32 mouse cellular contexts compared by ENCODE assay signal in genomic region chr11:11519255-11520243, GRCm38 (mm10). TPM values are rescaled to one million over a fixed set of nuclear protein-coding genes. Genes with fewer than 3 reads are reported as not detected.
DNase-seq lines count a peak whose midpoint lies in the region; ATAC-seq and TF ChIP-seq lines count a peak whose summit lies in the region.
"Had no signal": no experiment of that assay in that cellular context is flagged by ENCODE, and none has a peak within 500 bp of the region (broad histone marks: within the 10 kb centered on the region; RNA-seq: fewer than 3 reads in every experiment).

No protein-coding gene starts in this region.

- H3K9me3 ChIP-seq in liver, embryonic 11.5 days (ENCODE audit: control insufficient read depth, low read length): no peaks in the 10 kb centered on the region
- H3K9me3 ChIP-seq in liver, postnatal 0 days (ENCODE audit: low read length): no peaks in the 10 kb centered on the region
- H3K9me3 ChIP-seq in intestine, embryonic 15.5 days: no peaks in the 10 kb centered on the region
- H3K9me3 ChIP-seq in embryonic facial prominence, embryonic 10.5 days: no peaks in the 10 kb centered on the region
- H3K9me3 ChIP-seq: embryonic facial prominence, embryonic 12.5 days; limb, embryonic 13.5 days; liver, embryonic 12.5 days; neural tube, embryonic 12.5 days had no signal

- TF ChIP-seq EP300 in liver, postnatal 0 days (IDR thresholded peaks at IDR 0.05; ENCODE audit: low read depth): no peak

- H3K27ac ChIP-seq in liver, embryonic 11.5 days (ENCODE audit: low read depth, low read length): peak overlapping the region; percentile 34; the same call in 1 of the 2 replicates
- no peak overlapping the region for H3K27ac ChIP-seq in liver, postnatal 0 days (ENCODE audit: low read depth)
- no peak overlapping the region for H3K27ac ChIP-seq in intestine, embryonic 15.5 days
- no peak overlapping the region for H3K27ac ChIP-seq in embryonic facial prominence, embryonic 10.5 days (replicated peaks)
- H3K27ac ChIP-seq: embryonic facial prominence, embryonic 12.5 days; gastrocnemius, adult 2 months; heart, adult 2 months; hindbrain, embryonic 14.5 days; layer of hippocampus, adult 2 months; limb, embryonic 13.5 days; macrophage; neural tube, embryonic 12.5 days; stomach, postnatal 0 days had no signal

- no peaks in the 10 kb centered on the region for H3K36me3 ChIP-seq in liver, embryonic 11.5 days (ENCODE audit: control insufficient read depth, insufficient read depth, low read length)
- no peaks in the 10 kb centered on the region for H3K36me3 ChIP-seq in liver, postnatal 0 days (replicated peaks; ENCODE audit: insufficient read depth, low read length)
- no peaks in the 10 kb centered on the region for H3K36me3 ChIP-seq in intestine, embryonic 15.5 days
- H3K36me3 ChIP-seq in embryonic facial prominence, embryonic 10.5 days (replicated peaks): no peaks in the 10 kb centered on the region
- H3K36me3 ChIP-seq: embryonic facial prominence, embryonic 12.5 days; heart, embryonic 12.5 days; limb, embryonic 13.5 days; liver, embryonic 12.5 days; neural tube, embryonic 12.5 days had no signal

- 76% methylated on average over 10 of the region's 10 CpGs for WGBS in liver, embryonic 11.5 days
- 67% methylated on average over 10 of the region's 10 CpGs for WGBS in liver, postnatal 0 days (ENCODE audit: insufficient replicate concordance)
- WGBS in intestine, embryonic 15.5 days: 78% methylated on average over 10 of the region's 10 CpGs
- WGBS in embryonic facial prominence, embryonic 10.5 days: 86% methylated on average over 10 of the region's 10 CpGs

- no peak overlapping the region for H3K9ac ChIP-seq in liver, embryonic 11.5 days (ENCODE audit: low read depth, low read length)
- H3K9ac ChIP-seq in liver, postnatal 0 days (replicated peaks): no peak overlapping the region
- no peak overlapping the region for H3K9ac ChIP-seq in intestine, embryonic 15.5 days
- H3K9ac ChIP-seq: embryonic facial prominence, embryonic 12.5 days; heart, embryonic 12.5 days; hindbrain, embryonic 14.5 days; limb, embryonic 13.5 days; liver, embryonic 12.5 days; neural tube, embryonic 12.5 days had no signal

- H3K27me3 ChIP-seq in liver, embryonic 11.5 days (replicated peaks; ENCODE audit: control insufficient read depth, insufficient read depth, low read length): no peaks in the 10 kb centered on the region
- no peaks in the 10 kb centered on the region for H3K27me3 ChIP-seq in liver, postnatal 0 days (ENCODE audit: insufficient read depth, low read length)
- H3K27me3 ChIP-seq in intestine, embryonic 15.5 days (replicated peaks): no peaks in the 10 kb centered on the region
- H3K27me3 ChIP-seq in embryonic facial prominence, embryonic 10.5 days (replicated peaks; ENCODE audit: low read depth, poor library complexity, severe bottlenecking): no peaks in the 10 kb centered on the region
- H3K27me3 ChIP-seq: embryonic facial prominence, embryonic 12.5 days; heart, embryonic 12.5 days; limb, embryonic 13.5 days; liver, embryonic 12.5 days; neural tube, embryonic 12.5 days had no signal

- H3K4me1 ChIP-seq in liver, embryonic 11.5 days (replicated peaks; ENCODE audit: control insufficient read depth, insufficient read depth, low read length): peaks cover 11% of the 10 kb centered on the region
- peaks cover 8% of the 10 kb centered on the region for H3K4me1 ChIP-seq in liver, postnatal 0 days (ENCODE audit: insufficient read depth)
- H3K4me1 ChIP-seq in intestine, embryonic 15.5 days (replicated peaks): no peaks in the 10 kb centered on the region
- H3K4me1 ChIP-seq in embryonic facial prominence, embryonic 10.5 days: no peaks in the 10 kb centered on the region
- H3K4me1 ChIP-seq: embryonic facial prominence, embryonic 12.5 days; heart, embryonic 12.5 days; limb, embryonic 13.5 days; neural tube, embryonic 12.5 days had no signal

- H3K4me3 ChIP-seq in liver, embryonic 11.5 days (ENCODE audit: low read depth, low read length): no peak overlapping the region
- no peak overlapping the region for H3K4me3 ChIP-seq in liver, postnatal 0 days (ENCODE audit: low read depth, low read length)
- H3K4me3 ChIP-seq in intestine, embryonic 15.5 days (replicated peaks): no peak overlapping the region
- H3K4me3 ChIP-seq in embryonic facial prominence, embryonic 10.5 days: no peak overlapping the region
- H3K4me3 ChIP-seq: embryonic facial prominence, embryonic 12.5 days; gastrocnemius, adult 2 months; heart, adult 2 months; heart, embryonic 12.5 days; layer of hippocampus, adult 2 months; limb, embryonic 13.5 days; liver, embryonic 12.5 days; neural tube, embryonic 12.5 days had no signal

- no peak for ATAC-seq in liver, embryonic 11.5 days (replicated peaks; ENCODE audit: low FRiP score)
- no peak for ATAC-seq in liver, postnatal 0 days
- ATAC-seq in activated CD4-positive, CD25-positive, alpha-beta regulatory T cell, adult 4 months: peak; percentile 35
- no peak for ATAC-seq in intestine, embryonic 15.5 days
- ATAC-seq: forebrain, embryonic 14.5 days; liver, embryonic 12.5 days; lung, postnatal 0 days had no signal

- TF ChIP-seq CTCF in liver, postnatal 0 days (IDR thresholded peaks at IDR 0.05; ENCODE audit: low read depth): no peak

- DNase-seq in liver, embryonic 11.5 days (ENCODE audit: low spot score): no peak
- DNase-seq in liver, postnatal 0 days: no peak
- peak; percentile 59 for DNase-seq in CD4-positive, CD25-positive, alpha-beta regulatory T cell, adult 2 months (ENCODE audit: low read depth, low spot score)
- DNase-seq in naive thymus-derived CD4-positive, alpha-beta T cell, adult 2 months (ENCODE audit: low read depth): peak; percentile 66
- no peak for DNase-seq in embryonic facial prominence, embryonic 10.5 days (ENCODE audit: low spot score)
- DNase-seq: adrenal gland, postnatal 14 days; cerebellum, adult 18-20 months; cerebellum, postnatal 14 days; gastrocnemius, adult 2 months; gastrocnemius, postnatal 36 days; heart, adult 2 months; heart, postnatal 4 days; kidney, adult 2 months; kidney, postnatal 36 days; lung, adult 18-20 months; midbrain, embryonic 14.5 days; right cerebral cortex, postnatal 4 days; thymus, adult 18-20 months; thymus, postnatal 4 days had no signal

- H3K4me2 ChIP-seq in liver, embryonic 11.5 days: no peak overlapping the region
- H3K4me2 ChIP-seq in liver, postnatal 0 days (ENCODE audit: low read depth, low read length): no peak overlapping the region
- H3K4me2 ChIP-seq in intestine, embryonic 15.5 days (replicated peaks): no peak overlapping the region
- H3K4me2 ChIP-seq: embryonic facial prominence, embryonic 12.5 days; heart, embryonic 12.5 days; hindbrain, embryonic 14.5 days; limb, embryonic 13.5 days; liver, embryonic 12.5 days; neural tube, embryonic 12.5 days had no signal

RNA-seq across cellular contexts. Expression of gene Zpbp, which starts 57.3 kb away (rescaled TPM):
- polyA plus RNA-seq in liver, embryonic 11.5 days (2014; fragmentation: Nextera tagmentation; extraction: Ambion mirVana): 0.69 and 0.80 TPM in 2 replicates
- polyA plus RNA-seq in liver, postnatal 0 days (2015; fragmentation: Nextera tagmentation; extraction: Ambion mirVana): 0.13 and 0.15 TPM in 2 replicates
- under 1 TPM; 0.24 to 0.62 TPM for polyA plus RNA-seq in activated CD4-positive, CD25-positive, alpha-beta regulatory T cell, adult 4 months (2017; shearing (Covaris generic))
- 0.46 and 0.53 TPM in 2 replicates for polyA plus RNA-seq in intestine, embryonic 15.5 days (2015; fragmentation: Nextera tagmentation; extraction: Ambion mirVana)
- polyA plus RNA-seq in embryonic facial prominence, embryonic 10.5 days (2016; fragmentation: Nextera tagmentation; extraction: Ambion mirVana): 0.49 and 0.57 TPM in 2 replicates

RNA-seq across cellular contexts. Expression of gene Spata48, which starts 57.7 kb away (rescaled TPM):
- polyA plus RNA-seq in liver, embryonic 11.5 days (2014; fragmentation: Nextera tagmentation; extraction: Ambion mirVana): 0.69 and 0.99 TPM in 2 replicates
- polyA plus RNA-seq in liver, postnatal 0 days (2015; fragmentation: Nextera tagmentation; extraction: Ambion mirVana): 0.89 and 1.3 TPM in 2 replicates
- polyA plus RNA-seq in activated CD4-positive, CD25-positive, alpha-beta regulatory T cell, adult 4 months (2017; shearing (Covaris generic)): 1 to 10 TPM in 1 of 2 experiments, under 1 TPM in 1; 0.34 to 1.2 TPM
- polyA plus RNA-seq in intestine, embryonic 15.5 days (2015; fragmentation: Nextera tagmentation; extraction: Ambion mirVana): 0.98 TPM in 1 of 2 replicates, not detected in the other
- 1.2 and 2.0 TPM in 2 replicates for polyA plus RNA-seq in embryonic facial prominence, embryonic 10.5 days (2016; fragmentation: Nextera tagmentation; extraction: Ambion mirVana)

Comparison
In these comparisons a context has a peak if more than half of its experiments do, and no peak if none do; other contexts are left out.
1. DNase-seq: peak in CD4-positive, CD25-positive, alpha-beta regulatory T cell, adult 2 months (single experiment) and naive thymus-derived CD4-positive, alpha-beta T cell, adult 2 months (single experiment); none in liver, embryonic 11.5 days (single experiment), liver, postnatal 0 days (single experiment) and embryonic facial prominence, embryonic 10.5 days (single experiment).